Mouse (Mus musculus) kidney, adult 2 months (tissue): Measurements from ENCODE around the gene Serpina3b. TPM values are rescaled to one million over a fixed set of nuclear protein-coding genes. Genes with fewer than 3 reads are reported as not detected.

ENCODE experiments used
- DNase-seq: peaks from one replicate; pipeline ENCODE4 v3.0.0; 2021
- H3K27ac ChIP-seq: fragments of 200-500 bp; 2 replicates; pipeline ENCODE4 v1.5.1; 2012; ENCODE audit warnings: low read depth, low read length, control low read depth, inconsistent platforms; ENCODE audit not compliant: insufficient read depth
- H3K27me3 ChIP-seq: fragments of 200-500 bp; replicated peaks from 2 replicates; pipeline ENCODE4 v1.6.1; 2012; ENCODE audit warnings: mild to moderate bottlenecking, moderate library complexity, low read length, inconsistent platforms; ENCODE audit not compliant: control insufficient read depth, insufficient read depth
- H3K36me3 ChIP-seq: fragments of 200-500 bp; 2 replicates; pipeline ENCODE4 v1.6.1; 2012; ENCODE audit warnings: mild to moderate bottlenecking, moderate library complexity, low read length, inconsistent platforms; ENCODE audit not compliant: control insufficient read depth, insufficient read depth
- H3K4me1 ChIP-seq: fragments of 200-500 bp; 2 replicates; pipeline ENCODE4 v1.6.1; 2011; ENCODE audit warnings: low read length; ENCODE audit not compliant: control insufficient read depth, insufficient read depth
- H3K4me3 ChIP-seq: fragments of 200-500 bp; 2 replicates; pipeline ENCODE4 v1.5.1; 2011; ENCODE audit warnings: mild to moderate bottlenecking, low read depth, low read length, control low read depth; ENCODE audit not compliant: insufficient read depth
- CTCF ChIP-seq: fragments of 200-500 bp; conservative IDR thresholded peaks from 2 replicates; pipeline ENCODE4 v1.5.1; 2011; ENCODE audit warnings: low read depth, mild to moderate bottlenecking, control low read depth, low read length, moderate library complexity, mixed read lengths; ENCODE audit not compliant: insufficient read depth, insufficient read length
- POLR2A ChIP-seq: fragments of 200-500 bp; IDR thresholded peaks from one replicate; pipeline ENCODE4 v1.6.1; 2011; ENCODE audit warnings: low read depth, low read length, control low read depth
- WGBS: fragments of 180-500 bp; shearing (Covaris S2); methylation state at CpG from one replicate; pipeline ENCODE4 v1.1.7; 2018; 5-methylcytosine and 5-hydroxymethylcytosine counted together
- polyA plus RNA-seq: library from polyadenylated mRNA; depleted of rRNA; stranded (reverse); fragments of >200 nt; gene quantifications from 2 replicates; pipeline ENCODE4 v1.2.3, GENCODE M21; 2012

The Serpina3b gene
- polyA plus RNA-seq, 1 experiment = not detected

DNA sequence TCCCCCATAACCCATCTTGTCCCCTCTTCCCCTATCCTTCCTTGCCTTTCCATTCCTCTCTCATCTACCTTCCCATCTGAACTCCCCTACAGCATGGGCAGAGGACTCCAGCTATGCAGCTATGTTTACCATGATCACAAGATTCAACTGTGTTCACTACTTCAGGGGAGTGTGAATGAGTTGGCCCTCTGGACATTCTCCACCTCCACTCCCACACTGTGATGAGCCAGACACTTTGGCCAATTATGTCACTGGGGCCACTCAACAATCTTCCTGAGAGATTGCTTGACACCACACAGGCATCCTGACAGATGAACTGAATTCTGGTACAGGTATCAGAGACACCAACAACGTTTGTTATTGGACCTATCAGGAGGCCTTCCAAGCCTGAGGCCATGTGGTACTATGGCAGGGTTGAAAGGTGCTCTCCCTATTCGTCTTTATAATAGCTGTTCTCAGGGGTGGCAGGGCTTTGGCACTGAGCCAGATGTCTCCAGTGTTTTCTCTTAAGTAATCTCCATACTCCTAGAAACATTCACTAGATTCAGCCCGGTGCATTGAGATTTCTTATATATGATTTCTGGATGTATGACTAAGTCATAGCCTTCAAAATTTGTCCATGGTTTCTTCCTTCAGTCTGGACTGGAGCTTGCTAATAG is 12.7 kb upstream of the Serpina3b start:
- no peak overlapping the region for H3K4me3 ChIP-seq
- H3K36me3 ChIP-seq = no peaks in the 10 kb centered on the region
- TF ChIP-seq POLR2A = no peak
- no peaks in the 10 kb centered on the region for H3K4me1 ChIP-seq
- WGBS = 33% methylated on average over 3 of the region's 3 CpGs
- no peak overlapping the region for H3K27ac ChIP-seq
- DNase-seq = peak; percentile 27
- no peaks in the 10 kb centered on the region for H3K27me3 ChIP-seq

DNA sequence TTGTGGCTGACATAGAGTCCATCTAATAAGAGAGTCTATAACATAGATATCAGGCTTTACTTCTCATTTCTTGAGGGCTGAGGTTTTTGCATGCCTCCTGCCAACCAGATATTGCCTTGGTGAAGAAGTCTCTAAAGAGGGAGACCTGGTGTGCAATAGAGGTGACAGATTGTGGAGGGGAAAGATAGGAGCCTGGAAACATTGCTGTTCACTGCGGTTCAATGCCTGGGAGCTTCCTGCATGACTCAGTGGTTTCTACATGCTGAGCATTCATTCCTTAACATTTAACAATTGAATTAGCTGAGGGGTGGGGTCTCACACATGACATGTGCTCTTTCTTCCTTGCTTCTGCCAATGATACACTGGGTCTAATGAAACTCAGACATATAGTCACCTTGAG is 4.7 kb upstream of the Serpina3b start:
- TF ChIP-seq POLR2A = no peak
- no peak for TF ChIP-seq CTCF
- 71% methylated on average over 1 of the region's 1 CpGs for WGBS
- Histone ChIP-seq H3K4me3 (no peak overlapping the region), H3K27me3 (no peaks in the 10 kb centered on the region), H3K4me1 (no peaks in the 10 kb centered on the region), H3K27ac (no peak overlapping the region), H3K36me3 (no peaks in the 10 kb centered on the region)
- no peak for DNase-seq

DNA sequence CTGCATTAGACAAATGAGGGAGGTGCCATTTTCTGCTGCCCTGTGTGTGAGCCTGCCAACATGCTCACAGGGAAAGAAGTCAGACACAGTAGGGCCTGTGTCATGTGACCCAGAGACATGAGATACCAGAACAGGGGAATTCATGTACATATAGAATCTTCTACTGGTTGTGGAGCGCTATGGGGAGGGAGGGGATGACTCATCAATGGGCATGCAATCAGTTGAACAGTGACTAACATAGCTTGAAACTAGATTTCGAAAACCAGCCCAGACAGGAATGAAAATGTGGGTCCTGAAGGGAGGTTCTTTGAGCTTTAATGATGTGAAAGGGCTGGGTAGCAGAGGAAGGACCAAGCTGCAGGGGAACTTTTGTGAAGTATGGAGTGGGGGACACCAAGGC is 3.8 kb upstream of the Serpina3b start:
- Histone ChIP-seq H3K4me1 (no peaks in the 10 kb centered on the region), H3K4me3 (no peak overlapping the region), H3K27me3 (no peaks in the 10 kb centered on the region), H3K36me3 (no peaks in the 10 kb centered on the region), H3K27ac (no peak overlapping the region)
- 91% methylated on average over 2 of the region's 2 CpGs for WGBS
- TF ChIP-seq POLR2A (no peak), CTCF (no peak)
- no peak for DNase-seq

DNA sequence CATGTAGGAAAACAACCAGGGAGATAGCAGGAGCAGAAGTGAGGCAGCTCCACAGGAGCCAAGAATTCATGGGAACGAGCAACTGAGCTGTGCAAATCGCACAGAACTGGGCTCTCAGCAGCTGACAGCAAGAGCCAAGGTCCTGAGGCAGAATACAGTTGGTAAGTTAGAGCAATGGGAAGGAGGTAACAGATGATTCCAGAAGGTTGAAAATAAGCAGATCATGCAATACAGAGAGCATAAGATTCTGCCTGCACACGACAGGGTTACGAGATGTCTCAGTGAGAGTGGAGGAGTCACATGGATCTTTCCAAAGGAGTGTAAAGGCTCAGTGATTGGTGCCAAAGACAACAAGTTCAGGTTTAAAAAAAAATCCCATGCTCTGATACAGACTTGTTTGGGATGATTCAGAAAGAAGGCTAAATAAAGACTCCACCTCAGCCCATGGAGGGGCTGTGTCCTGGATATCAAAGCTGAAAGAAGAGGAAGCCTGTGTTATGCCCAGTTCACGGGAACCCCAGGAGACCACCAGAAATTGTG is 2.7 kb upstream of the Serpina3b start:
- Histone ChIP-seq H3K27me3 (no peaks in the 10 kb centered on the region), H3K4me1 (no peaks in the 10 kb centered on the region), H3K27ac (no peak overlapping the region), H3K36me3 (no peaks in the 10 kb centered on the region), H3K4me3 (no peak overlapping the region)
- no peak for TF ChIP-seq CTCF
- no peak for TF ChIP-seq POLR2A
- 71% methylated on average over 5 of the region's 5 CpGs for WGBS
- no peak for DNase-seq

DNA sequence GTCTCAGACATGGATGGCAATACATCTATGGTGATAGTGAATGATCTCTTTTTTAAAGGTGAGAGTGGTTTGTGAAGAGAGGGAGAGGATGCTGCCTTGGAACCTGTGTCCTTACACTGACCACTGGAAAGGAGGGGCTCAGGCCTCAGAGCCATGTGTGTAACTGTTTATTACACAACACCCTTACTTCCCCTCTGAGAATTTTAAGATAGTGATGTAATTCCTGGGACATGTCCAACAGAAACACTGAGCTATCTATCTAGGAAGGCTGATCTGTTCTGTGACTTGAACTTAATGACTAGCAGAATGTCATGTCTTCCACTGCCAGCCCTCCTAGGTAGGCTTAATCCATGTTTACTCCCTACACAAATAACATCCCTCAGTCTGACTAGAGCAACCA is 3.2 kb downstream of the Serpina3b start:
- no peak overlapping the region for H3K4me3 ChIP-seq
- TF ChIP-seq CTCF (no peak), POLR2A (no peak)
- no peak overlapping the region for H3K27ac ChIP-seq
- H3K36me3 ChIP-seq = no peaks in the 10 kb centered on the region
- no peaks in the 10 kb centered on the region for H3K27me3 ChIP-seq
- DNase-seq = no peak
- no peaks in the 10 kb centered on the region for H3K4me1 ChIP-seq

DNA sequence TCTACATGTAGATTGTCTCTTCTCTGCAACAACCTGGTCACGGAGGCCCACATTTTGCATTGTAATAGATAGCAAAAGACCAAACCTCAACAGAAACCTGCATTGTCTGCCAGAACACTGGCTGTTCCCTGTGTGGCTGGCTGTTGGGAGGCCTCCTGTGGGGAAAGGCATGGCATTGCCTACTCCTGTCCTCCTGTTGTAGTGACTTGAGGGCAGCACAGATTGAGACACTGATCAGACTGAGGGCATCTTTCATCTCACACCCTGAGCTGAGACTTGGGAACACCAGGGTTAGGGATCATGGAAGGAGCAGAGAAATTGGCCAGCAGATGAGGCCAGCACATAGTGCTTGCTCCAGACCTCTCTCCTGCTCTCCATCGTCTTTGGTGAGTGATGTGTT is 10.4 kb downstream of the Serpina3b start:
- DNase-seq = no peak
- TF ChIP-seq POLR2A (no peak), CTCF (no peak)
- Histone ChIP-seq H3K27me3 (no peaks in the 10 kb centered on the region), H3K27ac (no peak overlapping the region), H3K4me3 (no peak overlapping the region), H3K36me3 (no peaks in the 10 kb centered on the region), H3K4me1 (no peaks in the 10 kb centered on the region; the same call in 1 of the 2 replicates)
- WGBS = 84% methylated on average over 2 of the region's 2 CpGs

DNA sequence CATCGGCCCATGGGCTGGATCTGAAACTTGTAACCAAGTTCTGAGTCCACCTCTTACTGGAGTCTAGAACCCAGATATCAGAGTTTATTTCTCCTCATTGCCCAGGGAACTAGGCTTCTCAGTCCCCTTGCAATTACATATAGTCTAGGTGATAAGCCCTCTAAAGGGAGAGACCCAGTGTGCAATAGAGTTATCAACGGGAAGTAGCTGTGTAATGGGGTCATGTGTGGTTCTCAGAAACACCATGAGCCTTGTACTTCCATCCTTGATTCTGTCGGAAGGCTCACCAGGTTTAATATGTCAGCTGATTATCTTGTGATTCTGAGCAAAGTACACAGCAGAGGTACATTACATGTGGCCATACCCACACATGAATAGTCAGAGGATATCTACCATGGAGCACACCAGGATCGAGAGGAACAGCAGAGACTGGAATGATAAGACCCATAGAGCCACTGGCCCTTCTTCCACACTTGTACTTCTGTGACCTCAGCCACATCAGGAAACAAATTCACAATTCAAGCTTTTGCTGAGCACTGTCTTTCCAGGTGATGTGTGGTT is 12.8 kb downstream of the Serpina3b start:
- WGBS = 78% methylated on average over 4 of the region's 4 CpGs
- DNase-seq = peak; percentile 30
- H3K27ac ChIP-seq = no peak overlapping the region
- H3K4me3 ChIP-seq = no peak overlapping the region
- H3K36me3 ChIP-seq = no peaks in the 10 kb centered on the region
- no peaks in the 10 kb centered on the region; the same call in 1 of the 2 replicates for H3K4me1 ChIP-seq
- no peaks in the 10 kb centered on the region for H3K27me3 ChIP-seq
- no peak for TF ChIP-seq POLR2A
- TF ChIP-seq CTCF = no peak
